Mouse (Mus musculus): Measurements from ENCODE around the gene Gpc4. TPM values are rescaled to one million over a fixed set of nuclear protein-coding genes. Genes with fewer than 3 reads are reported as not detected.

Gpc4 gene
- polyA plus RNA-seq, 1 experiment from 2014 or later: 42.2 TPM

- Histone ChIP-seq H3K36me3 (no peaks in the 10 kb centered on the region), H3K4me3 (no peak overlapping the region), H3K9ac (no peak overlapping the region), H3K27me3 (replicated peaks) (no peaks in the 10 kb centered on the region), H3K9me3 (no peaks in the 10 kb centered on the region), H3K4me2 (no peak overlapping the region), H3K27ac (replicated peaks) (no peak overlapping the region), H3K4me1 (no peaks in the 10 kb centered on the region)
- ATAC-seq (ENCODE audit: extremely low read depth, insufficient number of reproducible peaks, low FRiP score, low TSS enrichment): no peak
Measured at GRCm38 (mm10) chrX:52145563-52145962, 19.5 kb downstream of the Gpc4 start.

GRCm38 (mm10) chrX:52144491-52144890 is 20.6 kb downstream of the Gpc4 start:
- Histone ChIP-seq H3K9ac (no peak overlapping the region), H3K9me3 (no peaks in the 10 kb centered on the region), H3K4me2 (no peak overlapping the region), H3K27me3 (replicated peaks) (0 out of 2 replicates have a peak, but pooled peaks cover 2% of the 10 kb centered on the region), H3K36me3 (no peaks in the 10 kb centered on the region), H3K27ac (replicated peaks) (no peak overlapping the region), H3K4me3 (no peak overlapping the region), H3K4me1 (no peaks in the 10 kb centered on the region)
- WGBS: 74% methylated on average over 7 of the region's 7 CpGs
- ATAC-seq (ENCODE audit: extremely low read depth, insufficient number of reproducible peaks, low FRiP score, low TSS enrichment): no peak

- Histone ChIP-seq H3K27me3 (replicated peaks) (0 out of 2 replicates have a peak, but pooled peaks cover 2% of the 10 kb centered on the region), H3K9me3 (no peaks in the 10 kb centered on the region)
- no peak for ATAC-seq (ENCODE audit: extremely low read depth, insufficient number of reproducible peaks, low FRiP score, low TSS enrichment)
Measured at GRCm38 (mm10) chrX:52140316-52140715, 24.7 kb downstream of the Gpc4 start.

GRCm38 (mm10) chrX:52138461-52139075 is 26.5 kb downstream of the Gpc4 start:
- WGBS: 66% methylated on average over 2 of the region's 2 CpGs
- no peak overlapping the region for H3K9ac ChIP-seq
- 0 out of 2 replicates have a peak, but pooled peaks cover 2% of the 10 kb centered on the region for H3K27me3 ChIP-seq (replicated peaks)
- H3K4me1 ChIP-seq: no peaks in the 10 kb centered on the region
- H3K36me3 ChIP-seq: no peaks in the 10 kb centered on the region
- no peak for ATAC-seq (ENCODE audit: extremely low read depth, insufficient number of reproducible peaks, low FRiP score, low TSS enrichment)
- H3K4me3 ChIP-seq: no peak overlapping the region
- H3K4me2 ChIP-seq: no peak overlapping the region
- H3K27ac ChIP-seq (replicated peaks): no peak overlapping the region
- no peaks in the 10 kb centered on the region for H3K9me3 ChIP-seq

More at GRCm38 (mm10) chrX:52140316-52140715, 24.7 kb downstream of the Gpc4 start:
- no peak overlapping the region for H3K4me3 ChIP-seq
- H3K36me3 ChIP-seq: no peaks in the 10 kb centered on the region
- H3K27ac ChIP-seq (replicated peaks): no peak overlapping the region
- H3K4me2 ChIP-seq: no peak overlapping the region
- H3K4me1 ChIP-seq: no peaks in the 10 kb centered on the region
- H3K9ac ChIP-seq: no peak overlapping the region

GRCm38 (mm10) chrX:52138033-52138432 is 27.0 kb downstream of the Gpc4 start:
- H3K27ac ChIP-seq (replicated peaks): no peak overlapping the region
- H3K36me3 ChIP-seq: no peaks in the 10 kb centered on the region
- no peak overlapping the region for H3K4me2 ChIP-seq
- WGBS: 73% methylated on average over 5 of the region's 5 CpGs
- H3K4me1 ChIP-seq: no peaks in the 10 kb centered on the region
- H3K9ac ChIP-seq: no peak overlapping the region
- H3K27me3 ChIP-seq (replicated peaks): 0 out of 2 replicates have a peak, but pooled peaks cover 2% of the 10 kb centered on the region
- H3K9me3 ChIP-seq: no peaks in the 10 kb centered on the region
- H3K4me3 ChIP-seq: no peak overlapping the region
- no peak for ATAC-seq (ENCODE audit: extremely low read depth, insufficient number of reproducible peaks, low FRiP score, low TSS enrichment)

- H3K36me3 ChIP-seq: no peaks in the 10 kb centered on the region
Measured at GRCm38 (mm10) chrX:52136525-52136924, 28.5 kb downstream of the Gpc4 start.

GRCm38 (mm10) chrX:52129604-52130003 is 35.4 kb downstream of the Gpc4 start:
- Histone ChIP-seq H3K27me3 (replicated peaks) (no peaks in the 10 kb centered on the region), H3K9me3 (no peaks in the 10 kb centered on the region), H3K27ac (replicated peaks) (no peak overlapping the region), H3K4me3 (no peak overlapping the region), H3K4me1 (peaks cover 14% of the 10 kb centered on the region), H3K36me3 (no peaks in the 10 kb centered on the region), H3K4me2 (no peak overlapping the region), H3K9ac (no peak overlapping the region)
- no peak for ATAC-seq (ENCODE audit: extremely low read depth, insufficient number of reproducible peaks, low FRiP score, low TSS enrichment)
- WGBS: 94% methylated on average over 1 of the region's 1 CpGs

More at GRCm38 (mm10) chrX:52136525-52136924, 28.5 kb downstream of the Gpc4 start:
- no peaks in the 10 kb centered on the region for H3K4me1 ChIP-seq
- no peak overlapping the region for H3K4me2 ChIP-seq
- H3K27me3 ChIP-seq (replicated peaks): 0 out of 2 replicates have a peak, but pooled peaks cover 2% of the 10 kb centered on the region
- H3K27ac ChIP-seq (replicated peaks): no peak overlapping the region
- no peak overlapping the region for H3K4me3 ChIP-seq
- 85% methylated on average over 5 of the region's 5 CpGs for WGBS
- H3K9me3 ChIP-seq: no peaks in the 10 kb centered on the region
- no peak overlapping the region for H3K9ac ChIP-seq
- no peak for ATAC-seq (ENCODE audit: extremely low read depth, insufficient number of reproducible peaks, low FRiP score, low TSS enrichment)

GRCm38 (mm10) chrX:52128794-52129193 is 36.3 kb downstream of the Gpc4 start:
- peaks cover 21% of the 10 kb centered on the region for H3K4me1 ChIP-seq
- H3K4me2 ChIP-seq: no peak overlapping the region
- 0 out of 2 replicates have a peak overlapping the region, but pooled peaks have one; percentile 12 for H3K27ac ChIP-seq (replicated peaks)
- H3K9me3 ChIP-seq: no peaks in the 10 kb centered on the region
- no peaks in the 10 kb centered on the region for H3K27me3 ChIP-seq (replicated peaks)
- H3K9ac ChIP-seq: no peak overlapping the region
- no peaks in the 10 kb centered on the region for H3K36me3 ChIP-seq
- no peak for ATAC-seq (ENCODE audit: extremely low read depth, insufficient number of reproducible peaks, low FRiP score, low TSS enrichment)
- no peak overlapping the region for H3K4me3 ChIP-seq
- 61% methylated on average over 4 of the region's 4 CpGs for WGBS

- no peak overlapping the region for H3K27ac ChIP-seq (replicated peaks)
- 0 out of 2 replicates have a peak, but pooled peaks cover 4% of the 10 kb centered on the region for H3K9me3 ChIP-seq
- no peak overlapping the region for H3K9ac ChIP-seq
- H3K36me3 ChIP-seq: no peaks in the 10 kb centered on the region
- no peak overlapping the region for H3K4me2 ChIP-seq
- H3K27me3 ChIP-seq (replicated peaks): 0 out of 2 replicates have a peak, but pooled peaks cover 4% of the 10 kb centered on the region
- WGBS: 77% methylated on average over 5 of the region's 5 CpGs
- no peak for ATAC-seq (ENCODE audit: extremely low read depth, insufficient number of reproducible peaks, low FRiP score, low TSS enrichment)
- no peak overlapping the region for H3K4me3 ChIP-seq
- H3K4me1 ChIP-seq: peaks cover 22% of the 10 kb centered on the region
Measured at GRCm38 (mm10) chrX:52113651-52114050, 51.4 kb downstream of the Gpc4 start.

- Histone ChIP-seq H3K4me3 (no peak overlapping the region), H3K27me3 (replicated peaks) (0 out of 2 replicates have a peak, but pooled peaks cover 4% of the 10 kb centered on the region), H3K27ac (replicated peaks) (no peak overlapping the region), H3K4me1 (peaks cover 7% of the 10 kb centered on the region; the same call in 1 of the 2 replicates), H3K9ac (no peak overlapping the region), H3K36me3 (no peaks in the 10 kb centered on the region), H3K9me3 (0 out of 2 replicates have a peak, but pooled peaks cover 4% of the 10 kb centered on the region), H3K4me2 (no peak overlapping the region)
- 39% methylated on average over 2 of the region's 2 CpGs for whole genome bisulfite sequencing
- no peak for ATAC-seq (ENCODE audit: extremely low read depth, insufficient number of reproducible peaks, low FRiP score, low TSS enrichment)
Measured at GRCm38 (mm10) chrX:52109663-52110062, 55.4 kb downstream of the Gpc4 start.

GRCm38 (mm10) chrX:52108966-52109365 is 56.1 kb downstream of the Gpc4 start:
- no peak for ATAC-seq (ENCODE audit: extremely low read depth, insufficient number of reproducible peaks, low FRiP score, low TSS enrichment)
- H3K36me3 ChIP-seq: no peaks in the 10 kb centered on the region
- no peak overlapping the region for H3K4me3 ChIP-seq
- 0 out of 2 replicates have a peak, but pooled peaks cover 4% of the 10 kb centered on the region for H3K27me3 ChIP-seq (replicated peaks)
- no peak overlapping the region for H3K9ac ChIP-seq
- 0 out of 2 replicates have a peak, but pooled peaks cover 3% of the 10 kb centered on the region for H3K4me1 ChIP-seq
- no peak overlapping the region for H3K4me2 ChIP-seq
- H3K9me3 ChIP-seq: 0 out of 2 replicates have a peak, but pooled peaks cover 4% of the 10 kb centered on the region
- WGBS: no CpG with 5 or more reads among the region's 1 CpGs
- H3K27ac ChIP-seq (replicated peaks): no peak overlapping the region

- Histone ChIP-seq H3K27ac (replicated peaks) (no peak overlapping the region), H3K4me3 (no peak overlapping the region), H3K4me2 (no peak overlapping the region), H3K9ac (no peak overlapping the region), H3K27me3 (replicated peaks) (no peaks in the 10 kb centered on the region), H3K36me3 (no peaks in the 10 kb centered on the region), H3K9me3 (no peaks in the 10 kb centered on the region), H3K4me1 (0 out of 2 replicates have a peak, but pooled peaks cover 3% of the 10 kb centered on the region)
- WGBS: 70% methylated on average over 1 of the region's 1 CpGs
- ATAC-seq (ENCODE audit: extremely low read depth, insufficient number of reproducible peaks, low FRiP score, low TSS enrichment): no peak
Measured at GRCm38 (mm10) chrX:52103771-52104170, 61.3 kb downstream of the Gpc4 start.

All from heart, embryonic 13.5 days (tissue).